Mouse (Mus musculus): ENCODE data around the gene Tff2. TPM values are rescaled to one million over a fixed set of nuclear protein-coding genes. Genes with fewer than 3 reads are reported as not detected.

Gene Tff2
- polyA plus RNA-seq, 1 experiment from 2014 or later: 0.33 TPM

- no peak overlapping the region for H3K27ac ChIP-seq (ENCODE audit: low read depth)
- TF ChIP-seq CTCF (IDR thresholded peaks at IDR 0.05; ENCODE audit: low read depth) (no peak), EP300 (IDR thresholded peaks at IDR 0.05; ENCODE audit: low read depth) (no peak)
- no peaks in the 10 kb centered on the region for H3K4me1 ChIP-seq (ENCODE audit: insufficient read depth)
- no peak overlapping the region for H3K9ac ChIP-seq (replicated peaks)
- no peak overlapping the region for H3K4me3 ChIP-seq (ENCODE audit: low read depth, low read length)
- H3K27me3 ChIP-seq (ENCODE audit: insufficient read depth, low read length): no peaks in the 10 kb centered on the region
- peak; percentile 31; the same call in 1 of the 2 replicates for ATAC-seq
- no peaks in the 10 kb centered on the region for H3K36me3 ChIP-seq (replicated peaks; ENCODE audit: insufficient read depth, low read length)
- WGBS (ENCODE audit: insufficient replicate concordance): 46% methylated on average over 12 of the region's 12 CpGs
- H3K9me3 ChIP-seq (ENCODE audit: low read length): no peaks in the 10 kb centered on the region
- H3K4me2 ChIP-seq (ENCODE audit: low read depth, low read length): no peak overlapping the region
- DNase-seq: no peak
Observed at GRCm38 (mm10) chr17:31162607-31163006, 18.5 kb upstream of the Tff2 start.

GRCm38 (mm10) chr17:31160291-31160690 is 16.2 kb upstream of the Tff2 start:
- no peak overlapping the region for H3K4me2 ChIP-seq (ENCODE audit: low read depth, low read length)
- no peaks in the 10 kb centered on the region for H3K36me3 ChIP-seq (replicated peaks; ENCODE audit: insufficient read depth, low read length)
- ATAC-seq: no peak
- H3K27ac ChIP-seq (ENCODE audit: low read depth): no peak overlapping the region
- 80% methylated on average over 4 of the region's 4 CpGs for WGBS (ENCODE audit: insufficient replicate concordance)
- no peaks in the 10 kb centered on the region for H3K27me3 ChIP-seq (ENCODE audit: insufficient read depth, low read length)
- no peaks in the 10 kb centered on the region for H3K4me1 ChIP-seq (ENCODE audit: insufficient read depth)
- no peaks in the 10 kb centered on the region for H3K9me3 ChIP-seq (ENCODE audit: low read length)
- no peak for TF ChIP-seq CTCF (IDR thresholded peaks at IDR 0.05; ENCODE audit: low read depth)
- TF ChIP-seq EP300 (IDR thresholded peaks at IDR 0.05; ENCODE audit: low read depth): no peak
- DNase-seq: no peak
- no peak overlapping the region for H3K4me3 ChIP-seq (ENCODE audit: low read depth, low read length)
- H3K9ac ChIP-seq (replicated peaks): no peak overlapping the region

GRCm38 (mm10) chr17:31157921-31158320 is 13.8 kb upstream of the Tff2 start:
- no peak overlapping the region for H3K4me3 ChIP-seq (ENCODE audit: low read depth, low read length)
- no peaks in the 10 kb centered on the region for H3K27me3 ChIP-seq (ENCODE audit: insufficient read depth, low read length)
- TF ChIP-seq EP300 (IDR thresholded peaks at IDR 0.05; ENCODE audit: low read depth) (no peak), CTCF (IDR thresholded peaks at IDR 0.05; ENCODE audit: low read depth) (no peak)
- H3K9me3 ChIP-seq (ENCODE audit: low read length): no peaks in the 10 kb centered on the region
- H3K27ac ChIP-seq (ENCODE audit: low read depth): no peak overlapping the region
- DNase-seq (no peak), ATAC-seq (no peak)
- no peaks in the 10 kb centered on the region for H3K36me3 ChIP-seq (replicated peaks; ENCODE audit: insufficient read depth, low read length)
- H3K9ac ChIP-seq (replicated peaks): no peak overlapping the region
- H3K4me1 ChIP-seq (ENCODE audit: insufficient read depth): peaks cover 5% of the 10 kb centered on the region; the same call in 1 of the 2 replicates
- 80% methylated on average over 6 of the region's 6 CpGs for WGBS (ENCODE audit: insufficient replicate concordance)
- H3K4me2 ChIP-seq (ENCODE audit: low read depth, low read length): no peak overlapping the region

GRCm38 (mm10) chr17:31153785-31154184 is 9.7 kb upstream of the Tff2 start:
- Histone ChIP-seq H3K27ac (ENCODE audit: low read depth) (no peak overlapping the region), H3K36me3 (replicated peaks; ENCODE audit: insufficient read depth, low read length) (no peaks in the 10 kb centered on the region), H3K27me3 (ENCODE audit: insufficient read depth, low read length) (no peaks in the 10 kb centered on the region), H3K9me3 (ENCODE audit: low read length) (no peaks in the 10 kb centered on the region), H3K4me2 (ENCODE audit: low read depth, low read length) (no peak overlapping the region), H3K9ac (replicated peaks) (no peak overlapping the region), H3K4me3 (ENCODE audit: low read depth, low read length) (no peak overlapping the region), H3K4me1 (ENCODE audit: insufficient read depth) (peaks cover 5% of the 10 kb centered on the region; the same call in 1 of the 2 replicates)
- ATAC-seq: no peak
- DNase-seq: no peak
- TF ChIP-seq CTCF (IDR thresholded peaks at IDR 0.05; ENCODE audit: low read depth): no peak
- TF ChIP-seq EP300 (IDR thresholded peaks at IDR 0.05; ENCODE audit: low read depth): no peak
- 31% methylated on average over 8 of the region's 8 CpGs for WGBS (ENCODE audit: insufficient replicate concordance)

GRCm38 (mm10) chr17:31152966-31153499 is 9.0 kb upstream of the Tff2 start:
- Histone ChIP-seq H3K27me3 (ENCODE audit: insufficient read depth, low read length) (no peaks in the 10 kb centered on the region), H3K27ac (ENCODE audit: low read depth) (peak overlapping the region; percentile 72), H3K4me1 (ENCODE audit: insufficient read depth) (peaks cover 5% of the 10 kb centered on the region; the same call in 1 of the 2 replicates), H3K9ac (replicated peaks) (no peak overlapping the region), H3K4me3 (ENCODE audit: low read depth, low read length) (0 out of 2 replicates have a peak overlapping the region, but pooled peaks have one; percentile 11), H3K4me2 (ENCODE audit: low read depth, low read length) (peak overlapping the region; percentile 63), H3K9me3 (ENCODE audit: low read length) (no peaks in the 10 kb centered on the region), H3K36me3 (replicated peaks; ENCODE audit: insufficient read depth, low read length) (no peaks in the 10 kb centered on the region)
- WGBS (ENCODE audit: insufficient replicate concordance): 42% methylated on average over 9 of the region's 9 CpGs
- ATAC-seq (peak; percentile 79), DNase-seq (peak; percentile 45)
- TF ChIP-seq CTCF (IDR thresholded peaks at IDR 0.05; ENCODE audit: low read depth): no peak
- TF ChIP-seq EP300 (IDR thresholded peaks at IDR 0.05; ENCODE audit: low read depth): no peak

DNA sequence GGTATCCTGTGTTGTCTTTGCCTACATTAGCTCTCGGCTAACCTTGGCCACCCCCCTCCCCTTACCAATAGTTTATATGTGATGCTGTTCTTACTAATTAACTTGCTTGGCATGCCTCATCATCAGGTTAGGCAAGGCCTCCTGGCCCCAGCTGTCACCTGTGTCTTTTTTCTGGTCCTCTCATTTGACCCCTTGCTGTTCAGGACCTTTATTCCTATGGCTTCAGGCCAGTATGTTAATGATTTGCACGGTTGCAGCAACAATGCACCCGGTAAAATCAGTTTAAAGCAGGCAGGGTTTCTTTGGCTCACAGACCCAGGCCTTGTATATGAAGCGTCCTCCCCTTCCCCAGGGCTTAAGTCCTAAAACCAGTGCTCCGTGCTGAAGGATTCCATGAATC is 8.4 kb upstream of the Tff2 start:
- peak; percentile 97 for ATAC-seq
- WGBS (ENCODE audit: insufficient replicate concordance): 43% methylated on average over 5 of the region's 5 CpGs
- Histone ChIP-seq H3K9me3 (ENCODE audit: low read length) (no peaks in the 10 kb centered on the region), H3K9ac (replicated peaks) (no peak overlapping the region), H3K4me2 (ENCODE audit: low read depth, low read length) (peak overlapping the region; percentile 63), H3K27ac (ENCODE audit: low read depth) (peak overlapping the region; percentile 72), H3K27me3 (ENCODE audit: insufficient read depth, low read length) (no peaks in the 10 kb centered on the region), H3K4me3 (ENCODE audit: low read depth, low read length) (0 out of 2 replicates have a peak overlapping the region, but pooled peaks have one; percentile 11), H3K36me3 (replicated peaks; ENCODE audit: insufficient read depth, low read length) (no peaks in the 10 kb centered on the region), H3K4me1 (ENCODE audit: insufficient read depth) (peaks cover 5% of the 10 kb centered on the region; the same call in 1 of the 2 replicates)
- TF ChIP-seq CTCF (IDR thresholded peaks at IDR 0.05; ENCODE audit: low read depth): no peak
- TF ChIP-seq EP300 (IDR thresholded peaks at IDR 0.05; ENCODE audit: low read depth): no peak
- peak; percentile 57 for DNase-seq

Measured in liver, postnatal 0 days (tissue).